Mouse (Mus musculus): ENCODE measurements around the gene Cadm1.

Cadm1 gene

DNA sequence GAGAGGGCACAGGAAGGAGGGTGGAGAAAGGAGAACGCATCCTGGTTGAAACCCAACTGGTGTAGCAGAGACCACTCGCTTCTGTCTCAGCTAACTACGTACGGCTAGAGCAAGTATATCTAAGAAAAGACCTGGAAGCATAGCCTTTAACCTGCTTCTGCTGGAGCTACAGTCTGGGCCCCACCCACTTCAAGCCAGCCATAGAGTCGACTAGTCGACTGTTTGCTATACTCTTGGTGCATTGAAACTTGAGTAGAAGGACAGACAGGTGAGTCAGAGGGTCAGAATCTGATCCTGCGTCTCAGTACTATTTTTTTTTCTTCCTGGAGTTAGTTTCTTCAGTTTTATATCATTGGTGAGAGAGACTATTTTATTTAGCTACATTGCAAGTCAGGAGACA is 78.5 kb downstream of the Cadm1 start:
- DNase-seq (ENCODE audit: low read depth in 1 of 2, low spot score in 2 of 2) = no peak

DNA sequence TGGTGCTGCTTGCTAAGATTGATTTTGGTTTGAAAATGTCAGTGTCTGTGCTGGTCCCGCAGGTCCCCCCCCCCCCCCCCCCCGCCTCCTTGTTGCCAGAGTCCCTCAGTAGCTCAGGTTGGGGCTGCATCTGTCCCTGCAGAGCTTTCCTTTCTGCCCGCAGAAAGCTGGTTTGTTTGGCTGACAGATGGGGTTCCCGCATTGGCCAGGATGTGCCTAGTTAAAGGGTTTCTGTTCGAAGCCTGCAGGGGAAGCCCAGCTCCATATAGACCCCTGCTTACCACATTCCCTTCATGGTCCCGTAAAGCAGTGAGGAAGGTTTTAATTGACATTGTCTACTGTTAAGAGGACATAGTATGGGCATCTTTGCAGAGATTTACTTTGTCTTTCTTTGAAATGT is 78.9 kb downstream of the Cadm1 start:
- DNase-seq (ENCODE audit: low read depth in 1 of 2, low spot score in 2 of 2) = no peak

GRCm38 (mm10) chr9:47609443-47609842 is 79.5 kb downstream of the Cadm1 start:
- no peak for DNase-seq (ENCODE audit: low read depth in 1 of 2, low spot score in 2 of 2)

- no peak for DNase-seq (ENCODE audit: low read depth in 1 of 2, low spot score in 2 of 2)
Observed at GRCm38 (mm10) chr9:47610316-47610715, 80.3 kb downstream of the Cadm1 start.

GRCm38 (mm10) chr9:47612894-47613412 is 83.0 kb downstream of the Cadm1 start:
- DNase-seq (ENCODE audit: low read depth in 1 of 2, low spot score in 2 of 2) = no peak

DNA sequence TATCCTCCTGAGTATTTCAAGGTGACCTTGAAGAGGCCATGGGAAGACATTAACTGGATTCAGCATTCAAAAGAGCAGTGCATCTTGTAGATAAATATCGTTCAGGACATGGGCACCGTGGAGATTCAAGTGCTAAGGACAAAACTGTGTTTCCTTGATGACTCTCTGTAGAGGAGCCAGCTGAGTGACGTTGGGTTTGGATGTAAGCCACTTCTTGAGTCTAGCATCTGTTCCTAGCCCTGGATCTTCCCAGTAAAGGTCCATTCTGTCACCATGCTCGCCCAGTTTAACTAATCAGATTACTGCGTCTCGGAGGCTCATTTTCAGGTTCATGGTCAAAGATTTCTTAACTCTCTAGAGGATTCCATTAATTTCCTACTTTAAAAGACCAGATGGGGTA is 85.1 kb downstream of the Cadm1 start:
- no peak for DNase-seq (ENCODE audit: low read depth in 1 of 2, low spot score in 2 of 2)

GRCm38 (mm10) chr9:47616391-47616790 is 86.4 kb downstream of the Cadm1 start:
- DNase-seq (ENCODE audit: low read depth in 1 of 2, low spot score in 2 of 2) = no peak

DNA sequence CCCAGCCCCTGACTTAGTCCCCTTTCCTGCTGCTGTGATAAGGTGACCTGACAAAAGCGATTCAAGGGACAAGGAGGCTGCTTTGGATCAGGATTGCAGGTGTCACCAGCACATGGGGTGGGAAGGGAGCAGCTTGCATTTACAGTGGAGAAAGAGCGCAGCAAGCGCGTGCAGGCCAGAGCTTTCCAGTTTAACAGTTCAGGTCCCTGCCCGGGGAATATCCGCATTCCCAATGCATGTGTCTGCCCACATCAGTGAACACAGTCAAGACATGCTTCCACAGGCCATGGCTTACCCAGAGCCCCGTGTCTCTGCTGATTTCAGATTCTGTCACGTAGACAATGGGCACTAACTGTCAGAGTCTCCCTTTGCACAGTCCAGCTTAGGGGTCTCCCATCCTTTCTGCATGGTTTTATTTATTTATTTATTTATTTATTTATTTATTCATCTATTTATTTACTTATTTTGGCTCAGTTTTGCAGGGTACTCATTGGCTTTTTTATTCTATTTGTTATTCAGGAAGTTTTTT is 89.6 kb downstream of the Cadm1 start:
- DNase-seq (ENCODE audit: low read depth in 1 of 2, low spot score in 2 of 2) = no peak

DNA sequence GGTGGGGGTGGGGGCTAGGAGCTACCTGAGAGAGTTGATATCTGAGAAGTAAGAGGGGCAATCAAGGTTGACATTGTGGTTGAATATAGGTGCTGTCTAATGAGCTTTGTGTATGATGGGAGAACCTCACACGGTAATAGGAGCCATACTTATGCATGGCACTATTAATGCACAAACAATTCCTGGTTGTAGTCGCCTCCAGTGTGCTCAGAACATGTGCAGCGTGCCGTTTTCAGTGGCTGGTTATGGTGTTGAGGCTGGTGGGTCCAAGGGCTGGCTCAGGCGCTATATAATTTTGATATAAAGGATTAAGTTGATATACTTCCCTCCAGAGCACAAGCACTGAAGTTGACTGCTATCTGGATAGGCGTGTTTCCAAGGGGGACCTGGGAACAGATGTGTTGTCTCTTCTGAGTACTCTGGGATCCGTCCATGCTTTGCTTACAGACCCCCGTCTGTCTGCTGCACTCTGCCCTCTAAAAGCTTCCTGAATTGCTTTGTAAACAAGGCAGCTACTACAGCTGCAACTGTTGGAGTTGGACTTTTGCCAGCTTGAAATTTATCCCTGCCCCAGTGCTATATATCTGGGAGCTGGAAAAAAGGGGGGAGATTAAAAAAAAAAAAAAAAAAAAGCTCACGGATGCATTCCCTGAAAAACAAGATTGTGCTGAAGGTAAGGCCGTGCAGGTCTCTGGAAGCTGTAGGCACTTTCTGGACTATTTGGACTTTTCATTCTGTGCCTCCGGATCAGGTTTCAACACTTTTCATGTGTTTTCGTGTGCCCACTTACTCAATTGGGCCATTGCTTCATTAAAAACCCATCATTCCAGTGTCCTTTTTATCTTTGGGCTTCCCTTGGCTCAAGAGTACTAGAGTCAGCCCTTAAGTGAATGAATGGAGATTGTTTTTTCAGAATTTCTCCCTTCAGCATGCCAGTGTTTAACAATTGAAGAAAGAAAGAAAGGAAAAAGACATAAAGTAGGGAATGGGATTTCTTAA is 93.8 kb downstream of the Cadm1 start:
- no peak for DNase-seq (ENCODE audit: low read depth in 1 of 2, low spot score in 2 of 2)

GRCm38 (mm10) chr9:47624565-47625520 is 94.9 kb downstream of the Cadm1 start:
- no peak for DNase-seq (ENCODE audit: low read depth in 1 of 2, low spot score in 2 of 2)

GRCm38 (mm10) chr9:47625621-47626210 is 95.7 kb downstream of the Cadm1 start:
- no peak for DNase-seq (ENCODE audit: low read depth in 1 of 2, low spot score in 2 of 2)

GRCm38 (mm10) chr9:47627966-47628365 is 98.0 kb downstream of the Cadm1 start:
- DNase-seq (ENCODE audit: low read depth in 1 of 2, low spot score in 2 of 2) = no peak

GRCm38 (mm10) chr9:47628550-47628949 is 98.6 kb downstream of the Cadm1 start:
- no peak for DNase-seq (ENCODE audit: low read depth in 1 of 2, low spot score in 2 of 2)

GRCm38 (mm10) chr9:47634695-47635094 is 104.7 kb downstream of the Cadm1 start:
- no peak for DNase-seq (ENCODE audit: low read depth in 1 of 2, low spot score in 2 of 2)

DNA sequence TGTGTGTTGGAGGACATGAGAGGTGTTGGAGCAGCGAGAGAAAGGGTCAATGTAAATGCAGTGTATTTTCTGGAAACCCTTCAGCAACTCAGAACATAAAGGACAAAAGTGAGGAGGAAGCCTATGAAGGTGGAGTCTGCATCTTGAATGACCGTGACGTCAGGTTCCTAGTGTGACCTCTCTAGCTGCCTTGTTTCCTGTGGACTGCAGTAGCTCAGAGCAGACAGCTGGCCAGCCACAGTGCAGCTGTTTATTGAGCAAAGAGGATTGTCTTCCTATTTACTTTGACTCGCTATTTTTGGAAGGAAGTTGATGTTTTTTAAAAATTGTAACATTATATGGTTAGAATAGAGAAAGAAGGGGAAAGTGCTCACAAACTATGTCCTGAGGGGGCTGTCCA is 112.7 kb downstream of the Cadm1 start:
- DNase-seq (ENCODE audit: low read depth in 1 of 2, low spot score in 2 of 2) = no peak

- no peak for DNase-seq (ENCODE audit: low read depth in 1 of 2, low spot score in 2 of 2)
Observed at GRCm38 (mm10) chr9:47645056-47645455, 115.1 kb downstream of the Cadm1 start.

GRCm38 (mm10) chr9:47651431-47651830 is 121.5 kb downstream of the Cadm1 start:
- DNase-seq (ENCODE audit: low read depth in 1 of 2, low spot score in 2 of 2) = no peak

GRCm38 (mm10) chr9:47652203-47652602 is 122.2 kb downstream of the Cadm1 start:
- DNase-seq (ENCODE audit: low read depth in 1 of 2, low spot score in 2 of 2) = no peak

DNA sequence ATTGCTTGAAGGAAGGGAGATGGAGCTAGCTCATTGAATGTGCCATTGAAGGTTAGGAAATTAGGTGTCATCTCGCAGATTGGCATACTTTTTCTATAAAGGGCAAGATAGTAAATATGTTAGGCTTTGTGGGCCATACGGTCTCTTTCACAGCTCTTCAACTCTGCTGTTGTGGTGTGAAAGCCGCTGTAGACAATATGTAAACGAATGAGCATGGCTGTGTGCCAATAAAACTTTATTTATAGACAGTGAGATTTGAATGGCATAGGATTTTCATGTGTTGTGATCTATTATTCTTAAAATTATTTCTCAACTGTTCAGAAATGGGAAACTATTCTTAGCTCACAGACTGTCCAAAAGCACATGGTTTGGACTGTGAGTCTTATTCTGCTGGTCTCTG is 123.0 kb downstream of the Cadm1 start:
- no peak for DNase-seq (ENCODE audit: low read depth in 1 of 2, low spot score in 2 of 2)

DNA sequence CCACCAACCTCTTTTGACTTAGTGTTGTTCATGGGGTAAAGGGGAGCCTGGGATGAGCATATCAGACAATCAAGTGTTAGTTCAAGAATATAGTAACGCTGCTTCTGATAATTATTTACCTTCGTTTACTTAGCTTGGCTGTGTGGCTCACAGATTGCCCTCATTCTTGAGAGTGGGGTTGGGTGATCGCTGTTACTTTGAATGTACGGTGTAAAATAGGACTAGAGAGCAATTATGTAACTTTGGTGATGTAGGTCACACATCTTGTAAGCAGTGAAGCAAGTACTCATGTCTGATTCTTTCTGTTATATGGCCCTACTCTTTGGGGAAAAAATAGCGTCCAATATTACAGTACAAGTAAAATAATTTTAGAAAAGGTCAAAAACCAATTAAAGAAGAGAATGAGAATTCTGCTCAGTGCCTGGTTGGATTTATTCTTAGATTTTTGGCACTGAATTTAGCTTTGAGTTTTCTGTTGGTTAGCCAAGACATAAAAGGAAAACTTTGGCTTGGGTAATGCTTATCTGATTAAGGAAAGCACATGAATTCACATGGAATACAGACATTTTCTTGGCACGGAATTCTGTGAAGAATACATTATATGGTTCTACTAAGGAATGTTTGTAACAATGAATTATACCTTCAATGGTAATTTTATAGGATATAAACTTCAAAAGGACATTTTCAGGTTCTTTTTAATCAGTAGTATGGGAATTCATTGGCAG is 129.6 kb downstream of the Cadm1 start:
- DNase-seq (ENCODE audit: low read depth in 1 of 2, low spot score in 2 of 2) = no peak

Measured in monocyte, adult 2 months (primary cell).